Mouse (Mus musculus) layer of hippocampus, adult 8-10 months (tissue): Measurements from ENCODE around the gene S100pbp. TPM values are rescaled to one million over a fixed set of nuclear protein-coding genes. Genes with fewer than 3 reads are reported as not detected.

Source experiments
- DNase-seq, 2 experiments: peaks; one replicate each; pipeline ENCODE4 v3.0.0; 2022; ENCODE audit warnings: low spot score in 2 of 2
- total RNA-seq, 4 experiments: library from RNA; stranded (reverse); gene quantifications; 2 replicates each; pipeline ENCODE4 v1.2.4; 2022

S100pbp gene
- total RNA-seq, 4 experiments from 2014 or later = 33.2 to 41.3 (median 39.6) TPM

DNA sequence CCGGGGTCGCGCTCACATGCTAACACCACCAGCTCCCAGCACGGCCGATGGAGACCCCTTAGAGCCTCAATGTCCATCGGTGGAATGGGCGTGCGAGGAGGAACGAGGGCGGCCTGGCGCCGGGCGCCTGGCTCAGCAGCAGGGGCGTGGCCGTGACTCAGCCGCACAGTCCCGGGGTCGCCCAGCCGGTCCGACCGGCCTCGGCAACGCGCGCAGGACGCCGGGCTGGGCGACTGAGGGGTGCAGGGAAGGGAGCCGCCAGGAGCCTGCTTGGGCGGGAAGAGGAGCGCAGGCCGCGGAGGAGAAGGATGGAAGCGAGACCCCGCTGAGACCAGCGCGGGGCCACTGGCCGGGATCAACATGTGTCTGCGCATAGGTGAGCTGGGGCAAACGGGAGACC lies 84.2 kb downstream of the S100pbp start, which contains the start of gene Tmem54:
Gene Tmem54, plus strand, starts transcription at position 193 of the 400 bp plus-strand sequence.
- no peak for DNase-seq

DNA sequence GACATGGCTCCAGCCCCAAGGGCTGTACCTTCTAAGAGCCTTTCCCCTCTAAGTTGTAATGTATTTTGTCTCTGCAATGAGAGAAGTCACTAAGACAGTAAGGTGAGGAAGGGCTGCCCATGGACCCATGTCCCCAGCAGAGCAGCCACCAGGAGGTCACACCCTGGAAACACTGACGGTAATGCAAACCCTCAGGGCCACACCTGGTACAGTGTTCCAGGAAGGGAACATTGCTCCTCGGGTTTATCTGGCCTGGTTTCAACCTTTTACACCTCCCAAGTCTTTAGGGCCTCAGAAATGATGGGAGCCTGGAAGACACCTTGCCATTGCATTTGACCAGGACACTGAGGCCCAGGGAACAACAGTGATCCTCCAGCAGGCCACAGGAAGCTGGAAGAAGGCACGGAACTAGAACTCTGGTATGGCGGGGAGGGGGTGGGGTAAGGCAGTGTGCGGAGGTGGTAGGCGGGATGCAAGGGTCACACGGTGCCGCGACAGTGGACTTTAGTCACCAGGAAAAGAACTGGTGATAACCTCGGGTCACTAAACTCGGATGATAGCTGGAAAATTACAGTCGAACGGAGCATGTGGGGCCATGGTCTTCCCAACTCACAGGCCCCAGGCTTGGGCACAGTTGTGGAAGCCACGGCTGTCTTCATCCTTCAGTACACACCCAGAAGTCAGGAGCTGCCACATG lies 87.2 kb downstream of the S100pbp start:
- DNase-seq = no peak

Other genes starting within 250 kb of the S100pbp start
- gene Azin2, start 227.3 kb downstream of the S100pbp start, total RNA-seq = 10 to 100 TPM; 38.0 to 45.0 (median 43.4) TPM
- 10 to 100 TPM; 26.3 to 32.0 (median 27.8) TPM for gene Ak2, start 197.8 kb downstream of the S100pbp start, total RNA-seq
- gene Rnf19b, start 131.5 kb downstream of the S100pbp start, total RNA-seq = 10 to 100 TPM; 38.6 to 49.5 (median 41.8) TPM
- not detected for gene Tmem54, start 84.2 kb downstream of the S100pbp start, total RNA-seq
- 1,000 to 10,000 TPM; 1,891 to 2,020 (median 1,922) TPM for gene Hpca, start 67.7 kb downstream of the S100pbp start, total RNA-seq
- 10 to 100 TPM; 65.6 to 77.6 (median 69.9) TPM for gene Fndc5, start 52.7 kb downstream of the S100pbp start, total RNA-seq
- 10 to 100 TPM; 85.5 to 91.6 (median 87.1) TPM for gene Yars, start within 50 bp of the S100pbp start, total RNA-seq
- 10 to 100 TPM; 10.1 to 12.6 (median 11.4) TPM for gene C77080, start 71.7 kb upstream of the S100pbp start, total RNA-seq
- 1 to 10 TPM in 3 of 4 experiments, under 1 TPM in 1; 0.63 to 2.2 (median 1.1) TPM for gene Sync, start 97.9 kb upstream of the S100pbp start, total RNA-seq
- gene Rbbp4, start 145.6 kb upstream of the S100pbp start, total RNA-seq = 100 to 1,000 TPM; 114 to 129 (median 116) TPM
- gene Zbtb8os, start 146.0 kb upstream of the S100pbp start, total RNA-seq = 10 to 100 TPM; 30.7 to 32.4 (median 31.6) TPM
- 1 to 10 TPM; 2.5 to 4.5 (median 2.9) TPM for gene Zbtb8a, start 188.4 kb upstream of the S100pbp start, total RNA-seq